Mouse (Mus musculus) lung, postnatal 10 days (tissue): Measurements from ENCODE around the gene Rassf1.

Source experiments
- DNase-seq: peaks from one replicate; pipeline ENCODE4 v3.0.0; 2021

Gene Rassf1

DNA sequence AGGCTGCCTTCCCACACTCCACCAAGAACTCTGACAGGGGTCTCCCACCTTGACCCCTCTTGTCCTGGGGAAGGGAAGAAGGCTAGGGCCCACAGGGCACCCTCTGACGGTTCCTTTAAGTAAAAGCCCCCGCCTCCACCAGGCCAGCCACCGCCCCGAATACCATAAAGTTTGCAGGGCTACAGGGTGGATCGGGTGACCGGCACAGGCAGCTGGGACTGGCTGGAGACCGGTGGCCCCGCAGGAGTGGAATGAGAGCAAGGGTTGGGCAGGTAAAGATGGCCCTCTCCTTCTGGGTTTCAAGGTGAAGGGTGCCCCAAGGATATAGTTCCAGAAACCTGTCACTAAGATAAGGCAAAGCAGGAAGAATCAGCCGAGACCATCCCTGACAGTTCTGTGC, 55.2 kb downstream of the Rassf1 start:
- peak; percentile 55 for DNase-seq

DNA sequence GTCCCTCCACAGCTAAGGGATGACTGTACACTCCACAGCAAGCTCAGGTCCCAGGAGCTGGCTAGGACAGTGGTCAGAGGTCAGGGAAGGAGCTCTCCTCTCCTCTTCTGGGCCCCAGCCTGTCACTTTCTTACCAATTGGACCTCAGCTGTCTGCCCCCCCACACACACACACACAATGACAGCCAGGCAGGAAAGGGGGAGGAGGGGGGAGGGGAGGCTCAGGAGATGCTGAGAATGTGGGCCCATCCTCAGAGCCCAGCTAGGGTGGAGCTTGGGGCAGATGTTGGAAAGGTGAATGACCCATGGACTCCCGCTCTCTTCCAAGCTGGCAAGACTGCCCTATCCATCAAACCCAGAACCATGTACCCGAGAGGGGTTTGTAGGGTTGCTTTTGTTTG, 55.7 kb downstream of the Rassf1 start:
- no peak for DNase-seq

DNA sequence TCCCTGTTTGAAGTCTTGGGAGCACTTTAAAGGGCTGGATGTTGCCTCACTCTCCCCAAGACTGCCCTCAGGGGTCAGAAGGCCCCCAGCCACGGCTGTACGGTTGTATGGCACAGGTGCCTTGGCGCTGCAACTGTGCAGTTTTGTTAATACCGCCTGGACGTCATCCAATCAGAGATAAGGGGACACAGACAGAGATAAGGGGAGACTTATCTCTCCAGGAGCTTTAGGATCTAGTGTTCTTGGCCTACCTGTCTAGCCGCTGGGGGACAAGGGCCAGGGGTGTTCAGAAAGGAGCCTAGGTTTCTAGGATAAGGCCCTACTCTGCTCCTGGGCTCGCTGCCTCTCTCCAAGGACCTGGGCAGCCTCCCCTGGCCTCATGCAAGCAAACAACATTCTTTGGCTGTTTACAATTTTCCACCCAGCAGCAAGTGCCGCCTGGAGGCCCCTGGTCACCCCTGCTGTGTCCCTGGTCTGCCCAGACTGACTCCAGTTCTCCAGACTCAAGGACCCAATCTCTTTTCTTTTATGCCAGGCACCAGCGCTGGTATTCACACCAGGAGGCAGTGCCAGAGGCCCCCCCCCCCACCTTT, 56.4 kb downstream of the Rassf1 start:
- DNase-seq = no peak

DNA sequence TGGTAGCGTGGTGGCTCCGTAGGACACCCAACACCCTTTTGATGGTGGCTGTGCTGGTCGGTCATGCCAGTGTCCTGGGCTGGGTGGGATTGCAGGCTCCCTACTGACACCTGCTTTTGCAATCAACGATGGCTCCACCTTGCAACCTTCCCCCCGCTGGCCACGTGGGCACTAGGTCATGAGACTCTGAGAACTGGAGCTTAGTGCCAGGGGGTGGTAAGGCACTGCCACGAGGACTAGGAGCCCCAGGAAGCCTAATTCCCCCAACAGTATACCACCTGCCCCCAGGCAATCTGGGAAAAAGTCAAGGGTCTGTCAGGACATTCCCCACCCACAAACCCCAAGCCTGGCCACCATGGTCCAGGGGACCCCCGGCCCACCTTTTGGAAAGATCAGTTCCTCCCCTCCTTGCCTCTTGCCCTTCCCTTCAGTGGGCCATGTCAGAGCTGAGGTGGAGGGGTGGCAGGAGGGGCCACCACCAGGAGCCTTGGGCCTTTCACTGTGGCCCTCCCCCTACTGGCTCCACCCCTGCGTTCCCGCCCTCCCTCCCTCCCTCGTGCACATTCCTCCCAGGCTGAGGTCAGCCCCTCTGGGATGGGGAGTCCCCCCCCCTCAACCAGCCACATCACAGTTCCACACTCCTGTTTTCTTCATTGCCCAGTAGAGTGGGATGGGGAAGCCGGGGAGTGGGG, 57.5 kb downstream of the Rassf1 start, which contains the start of gene Sema3b:
TSS of gene Sema3b (minus strand) at position 489 of the 692 bp plus-strand sequence.
- peak; percentile 67 for DNase-seq

DNA sequence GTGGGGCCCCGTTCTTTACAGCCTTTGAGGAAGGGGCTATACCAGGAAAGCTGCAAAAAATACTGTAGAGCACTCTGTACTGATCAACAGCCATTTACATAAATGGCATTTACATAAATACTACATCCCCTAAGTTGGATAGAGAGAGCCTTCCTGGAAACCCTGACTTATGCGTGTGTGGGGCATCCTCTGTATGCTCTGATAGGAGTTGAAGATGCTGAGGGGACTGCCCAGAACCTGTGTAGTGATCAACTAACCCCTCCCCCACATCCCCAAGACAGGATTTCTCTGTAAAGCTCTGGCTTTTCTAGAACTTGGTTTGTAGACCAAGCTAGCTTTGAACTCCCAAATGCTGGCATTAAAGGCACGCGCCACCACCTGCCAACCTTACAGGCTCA, 58.1 kb downstream of the Rassf1 start:
- no peak for DNase-seq

DNA sequence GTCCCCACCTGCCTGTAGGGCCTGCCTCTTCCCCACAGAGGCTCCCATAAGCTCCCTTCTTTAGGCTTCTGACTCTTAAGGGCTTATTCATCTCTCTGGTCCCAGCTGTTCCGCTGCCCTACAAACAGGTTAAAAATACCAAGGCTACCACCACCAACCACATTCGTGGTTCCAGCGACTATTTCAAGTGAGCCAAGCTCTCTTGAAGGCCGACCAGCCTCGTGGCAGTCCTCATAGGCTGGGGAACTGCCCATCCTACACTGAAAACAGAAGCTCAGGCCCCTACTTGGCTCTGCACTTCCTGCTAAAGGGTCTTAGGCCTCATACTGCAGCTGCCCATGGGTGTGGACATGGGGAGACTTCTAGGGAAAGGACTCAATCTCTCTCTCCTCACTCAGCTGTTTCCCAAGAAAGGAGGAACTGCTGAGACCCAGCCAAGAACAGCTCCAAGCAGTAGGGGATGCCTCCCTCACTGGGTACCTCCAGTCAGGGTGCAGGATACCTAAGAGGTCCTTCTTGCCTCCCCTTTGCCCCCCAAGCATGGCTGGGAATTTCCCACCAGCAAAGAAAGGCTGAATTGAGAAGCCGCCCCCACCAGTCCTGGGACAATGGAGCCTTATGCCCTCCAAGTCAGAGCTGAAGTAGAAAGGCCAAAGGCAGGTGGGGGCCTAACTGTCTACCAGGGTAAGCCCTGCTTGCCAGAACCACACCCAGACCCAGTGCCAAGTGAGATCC, 60.3 kb downstream of the Rassf1 start:
- no peak for DNase-seq
